Mouse (Mus musculus): Measurements from ENCODE around the gene Ccdc57.

GRCm38 (mm10) chr11:120824787-120825288 is 107.8 kb downstream of the Ccdc57 start:
- TF ChIP-seq CTCF (IDR thresholded peaks at IDR 0.05; ENCODE audit: borderline replicate concordance, extremely low read depth, insufficient read depth, insufficient read length) (no peak), POLR2A (IDR thresholded peaks at IDR 0.05; ENCODE audit: borderline replicate concordance, extremely low read depth, insufficient read depth, insufficient read length, poor library complexity, severe bottlenecking) (no peak)

Data from brain, embryonic 14.5 days (tissue).